Mouse (Mus musculus) mouse embryonic stem cell (cell line): ENCODE results near the gene Acsf3.

Experiments used
- in situ Hi-C, 2 experiments: fragments of 300-500 bp; cut with MboI; formaldehyde crosslinking; loops; 1 replicate in 1 of 2; 3 replicates in 1 of 2; pipeline ENCODE4 v1.14.3; 2019 to 2020; ENCODE audit warnings: low sequenced_read_pairs in 2 of 2, low pct_unique_long_range_greater_than_20kb in 1 of 2, mixed read lengths in 1 of 2; ENCODE audit not compliant: unreplicated experiment in 1 of 2

The Acsf3 gene

DNA sequence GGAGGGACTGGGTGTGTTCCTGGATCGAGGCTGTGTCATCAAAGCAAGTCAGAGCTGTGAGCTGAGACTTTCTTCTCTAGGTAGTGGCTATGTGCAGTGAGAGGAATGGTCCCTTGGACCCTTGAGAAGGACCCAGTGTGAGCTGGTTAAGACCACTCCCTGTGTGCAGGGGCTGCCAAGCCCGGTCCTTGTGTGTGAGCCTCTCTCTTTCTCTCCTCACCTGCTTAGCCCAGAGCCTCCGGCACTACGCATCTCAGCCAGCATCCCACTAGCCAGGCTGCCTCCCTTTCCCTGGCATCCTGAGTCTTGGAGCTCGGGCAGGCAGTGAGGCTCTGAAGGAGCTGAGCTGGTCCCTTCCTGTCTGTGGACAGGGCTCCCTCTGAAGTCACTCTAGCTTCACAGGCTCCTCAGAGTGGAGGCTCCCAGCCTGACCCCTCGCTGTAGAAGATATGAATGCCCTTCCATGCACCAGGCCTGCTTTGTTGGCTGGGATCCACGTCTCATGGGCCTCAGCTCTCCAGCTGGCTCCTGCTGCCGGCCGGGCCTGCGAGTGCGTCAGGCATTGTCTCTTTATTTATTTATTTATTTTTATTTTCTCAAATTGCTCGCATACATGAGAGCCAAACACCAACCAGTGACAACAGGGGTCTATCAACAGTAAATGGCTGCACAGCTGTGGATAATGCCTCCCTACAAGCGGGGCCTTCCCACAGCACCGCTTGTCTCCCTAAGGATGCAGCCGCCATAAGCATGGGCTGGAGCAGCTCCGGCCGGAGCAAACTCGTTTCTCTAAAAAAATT lies 18.3 kb downstream of the Acsf3 start:
- in situ Hi-C loops: no loop called here

DNA sequence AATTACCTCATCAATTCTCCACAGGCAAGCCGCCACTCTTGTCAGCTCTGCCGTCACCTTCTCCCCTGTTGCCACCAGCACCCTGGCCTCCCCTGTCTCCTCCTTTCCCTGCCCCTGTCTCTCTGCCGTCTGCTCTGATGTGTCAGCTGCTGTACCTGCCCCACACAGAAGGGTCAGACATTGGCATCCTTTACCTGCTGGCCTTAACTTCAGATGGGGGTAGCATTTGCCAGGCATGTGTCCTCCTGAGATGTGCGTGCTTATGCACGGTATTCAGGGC lies 18.8 kb downstream of the Acsf3 start:
- in situ Hi-C loops: no loop called here

DNA sequence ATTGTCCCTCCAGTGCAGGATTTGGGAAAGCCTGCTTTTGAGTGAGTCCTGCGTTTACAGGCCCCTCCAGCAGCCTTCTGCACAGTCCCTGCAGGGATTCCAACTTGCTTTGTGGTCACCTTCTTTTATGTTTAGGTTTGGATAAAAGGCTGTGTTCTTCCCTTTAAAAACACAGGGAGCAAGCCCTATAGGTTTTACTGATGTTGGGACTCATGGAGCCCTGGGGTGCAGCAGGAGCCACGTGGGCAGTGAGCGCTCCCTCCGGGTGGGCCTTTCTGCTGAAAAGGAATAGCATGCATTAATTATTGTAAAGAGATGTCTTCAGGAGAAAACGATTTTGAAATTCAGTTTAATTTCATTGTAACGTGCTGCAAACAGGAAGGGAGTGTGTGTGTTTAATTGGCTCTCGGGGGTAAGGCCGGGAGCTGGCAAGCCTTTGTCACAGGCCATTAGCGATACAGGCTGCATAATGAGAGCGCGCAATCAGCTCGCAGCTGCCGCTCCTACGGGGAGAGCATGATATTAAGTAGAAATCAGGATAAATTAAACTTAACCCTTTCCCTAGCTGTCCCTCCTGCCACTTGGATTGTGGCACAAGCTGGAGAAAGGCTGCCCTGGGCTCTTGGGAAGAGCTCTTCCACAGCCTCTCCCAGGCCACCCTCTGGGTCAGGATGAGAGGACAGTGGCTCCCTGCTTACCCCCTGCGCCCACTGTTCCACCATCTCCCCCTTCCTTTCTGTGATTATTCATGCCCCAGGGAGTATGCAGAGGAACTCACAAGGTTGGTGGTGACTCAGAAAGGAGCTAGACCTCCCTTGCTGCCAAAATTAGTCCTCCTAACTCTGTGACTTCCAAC lies 28.8 kb downstream of the Acsf3 start:
- in situ Hi-C loops: no loop called here

DNA sequence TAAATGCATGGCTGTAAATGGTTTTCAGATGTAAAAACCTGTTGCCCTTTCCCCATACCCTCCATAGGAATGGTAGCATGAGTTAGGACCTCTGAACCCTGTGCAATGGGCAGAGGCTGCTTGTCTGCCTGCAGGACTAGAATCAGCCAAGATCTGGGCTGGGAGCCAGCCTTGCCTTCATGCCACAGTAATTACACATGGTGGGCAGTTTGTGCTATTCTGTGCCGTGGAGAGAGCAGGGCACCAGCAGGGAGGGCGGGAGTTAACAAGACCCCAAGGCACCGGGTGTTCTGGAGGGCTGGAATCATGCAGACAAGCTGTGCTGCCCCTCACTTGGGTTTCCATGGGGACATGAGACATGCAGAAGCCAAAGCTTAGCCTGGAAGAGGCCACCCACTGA lies 30.1 kb downstream of the Acsf3 start:
- in situ Hi-C loops: no loop called here

DNA sequence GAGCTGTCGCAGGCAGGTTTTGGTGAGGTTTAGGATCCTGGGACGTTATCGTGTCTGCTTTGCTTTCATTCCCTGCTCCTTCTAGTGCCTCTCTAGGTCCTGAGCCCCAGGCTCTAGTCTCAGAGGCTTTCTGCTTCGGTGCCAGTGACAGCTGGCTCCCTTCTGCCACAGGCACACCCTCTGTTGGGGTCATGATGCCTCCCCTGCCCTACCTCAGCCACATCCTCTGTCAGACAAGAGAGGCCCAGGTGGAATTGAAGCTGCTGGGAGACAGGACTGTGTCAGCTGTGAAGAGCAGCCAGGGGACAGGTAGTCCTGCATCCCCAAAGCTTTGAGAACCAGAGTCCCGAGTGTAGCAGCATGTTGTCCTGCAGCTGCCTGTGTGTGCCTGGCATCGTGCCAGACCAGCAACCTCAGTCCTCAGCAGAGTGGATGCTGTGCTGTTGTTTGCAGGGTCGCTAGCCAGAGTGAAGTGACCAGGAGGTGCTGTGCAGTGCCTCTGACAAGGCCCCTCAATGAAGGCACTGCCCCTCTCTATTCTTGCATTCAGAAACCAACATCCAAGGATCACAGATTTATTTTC lies 31.8 kb downstream of the Acsf3 start:
- in situ Hi-C loops: no loop called here

DNA sequence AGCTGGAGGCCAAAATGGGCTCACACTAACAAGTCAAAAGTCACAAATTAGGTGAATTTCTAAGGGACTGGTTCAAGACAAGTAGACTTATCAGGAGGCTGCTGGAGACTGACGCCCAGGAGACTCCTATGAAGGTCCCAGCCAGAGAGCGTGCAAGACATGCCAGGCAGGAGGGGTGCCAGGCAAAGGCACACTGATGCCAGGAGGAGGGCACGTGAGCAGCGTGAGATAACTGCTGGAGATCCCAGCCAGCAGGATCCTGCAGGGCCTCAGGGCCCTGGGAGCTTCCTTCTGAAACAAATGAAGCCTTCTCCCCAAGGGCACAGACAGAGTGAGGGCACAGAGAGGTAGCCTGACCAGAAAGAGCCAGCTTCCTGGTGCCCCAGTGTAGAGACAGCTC lies 32.6 kb downstream of the Acsf3 start:
- in situ Hi-C loops: no loop called here

DNA sequence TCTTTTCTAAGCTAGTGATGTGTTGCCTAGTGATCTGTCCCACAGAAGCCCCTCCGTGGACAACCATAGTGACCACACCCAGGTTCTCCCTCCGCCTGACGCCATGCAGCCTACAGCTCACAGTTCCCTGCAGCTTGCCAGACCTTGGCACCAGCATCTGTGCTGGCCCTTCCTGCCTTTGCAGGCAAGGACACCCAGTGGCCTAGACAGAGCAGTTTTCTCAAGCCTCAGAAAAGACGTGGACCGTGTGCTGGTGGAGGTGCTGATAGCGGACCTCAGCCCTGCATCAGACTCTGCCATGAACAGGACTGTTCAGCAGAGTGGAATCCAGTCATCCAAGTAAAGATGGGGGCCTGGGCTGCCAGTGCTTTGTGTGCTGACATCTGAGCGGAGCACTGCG lies 35.1 kb downstream of the Acsf3 start:
- in situ Hi-C loops: no loop called here

DNA sequence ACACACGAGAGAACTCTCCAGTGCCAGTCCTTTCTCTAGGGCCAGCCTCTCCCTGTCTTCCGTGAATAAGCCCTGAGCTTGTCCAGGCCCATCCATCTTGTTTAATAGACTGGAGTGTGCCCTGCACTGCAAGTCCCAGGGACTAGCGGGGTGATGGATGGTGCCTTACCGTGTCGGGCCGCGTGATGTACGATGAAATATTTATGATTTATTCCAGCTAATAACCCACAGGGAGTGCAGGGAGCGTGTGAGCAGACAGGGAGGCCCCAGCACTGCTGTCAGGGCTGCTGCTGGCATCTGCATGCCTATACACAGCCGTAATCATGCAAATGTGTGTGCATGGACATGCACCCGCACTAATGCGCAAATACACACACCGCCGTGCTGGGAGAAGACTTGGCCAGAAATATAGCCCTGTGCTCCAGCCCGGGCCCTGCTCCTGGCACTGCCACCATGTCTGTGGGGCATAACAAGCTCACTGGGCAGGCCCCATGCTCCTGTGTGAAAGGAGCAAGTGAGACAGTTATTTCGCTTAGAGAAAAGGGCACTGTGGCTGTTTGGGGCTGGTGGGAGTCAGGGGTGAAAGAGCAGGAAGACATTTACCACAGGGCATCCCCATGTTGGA lies 36.7 kb downstream of the Acsf3 start:
- in situ Hi-C loops: no loop called here

DNA sequence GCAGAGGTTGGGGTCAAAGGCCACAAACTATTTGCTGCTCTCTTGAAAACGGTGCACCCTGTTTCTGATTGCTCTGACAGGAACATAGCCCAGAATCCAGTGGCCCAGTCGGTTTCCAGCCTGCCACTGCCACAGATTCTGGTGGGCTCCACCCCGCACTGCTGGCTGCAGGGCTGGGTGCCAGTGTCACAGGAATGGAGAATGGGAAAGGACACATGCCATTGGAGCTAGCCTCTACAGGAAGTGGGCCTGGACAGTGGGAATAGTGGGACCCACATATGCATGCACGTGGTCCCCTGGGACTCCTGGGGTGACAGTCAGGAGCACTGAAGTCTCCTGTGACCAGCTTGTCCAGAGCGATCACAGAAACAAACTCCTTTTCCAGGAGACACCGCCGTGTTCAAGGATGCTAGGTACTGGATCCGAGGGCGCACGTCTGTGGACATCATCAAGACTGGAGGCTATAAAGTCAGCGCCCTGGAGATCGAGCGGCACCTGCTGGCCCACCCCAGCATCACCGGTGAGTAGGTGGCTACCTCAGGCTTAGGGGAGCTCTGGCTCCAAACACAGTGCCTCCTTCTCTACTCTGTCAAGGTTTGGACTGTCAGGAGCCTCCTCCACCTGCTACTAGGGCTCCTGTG lies 37.4 kb downstream of the Acsf3 start:
- in situ Hi-C loops: no loop called here

DNA sequence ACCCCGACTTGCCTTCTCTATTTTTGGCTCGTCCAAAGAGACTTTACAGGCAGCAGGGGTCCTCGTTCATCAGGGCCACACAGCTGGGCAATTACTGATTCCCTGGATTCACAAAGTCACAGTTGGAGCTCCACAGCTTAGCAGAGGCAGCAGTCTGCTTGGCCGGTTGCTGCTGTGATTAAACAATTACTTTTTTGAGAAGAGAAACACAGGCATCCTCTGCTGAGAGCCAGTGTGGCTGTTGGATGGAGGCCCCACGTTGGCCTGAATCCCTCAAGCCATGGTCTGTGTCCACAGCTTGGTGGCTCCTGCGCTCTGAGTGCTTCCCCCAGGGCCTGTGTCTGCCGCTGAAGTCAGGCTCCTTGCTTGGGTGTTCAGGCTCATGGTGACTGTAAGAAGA lies 39.3 kb downstream of the Acsf3 start:
- in situ Hi-C loops: no loop called here

DNA sequence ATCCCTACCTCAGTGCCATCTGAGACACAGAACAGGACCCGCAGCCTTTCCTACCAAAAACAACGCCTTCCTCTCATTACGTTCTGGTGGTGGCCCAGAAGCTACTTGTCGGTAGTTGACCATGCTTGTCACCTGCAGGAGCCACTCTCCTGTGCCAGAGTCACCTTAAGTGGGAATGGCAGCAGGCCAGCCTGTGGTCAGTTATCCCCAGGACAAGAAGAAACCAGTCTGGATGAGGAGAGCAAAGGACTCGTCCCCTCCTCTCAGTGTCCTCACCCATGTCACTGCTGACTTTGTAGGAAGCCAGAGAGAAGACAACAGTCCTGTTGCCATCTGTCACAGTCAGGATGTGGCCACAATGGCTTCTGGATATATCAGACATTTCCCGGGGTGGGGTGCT lies 41.7 kb downstream of the Acsf3 start:
- in situ Hi-C loops: no loop called here

DNA sequence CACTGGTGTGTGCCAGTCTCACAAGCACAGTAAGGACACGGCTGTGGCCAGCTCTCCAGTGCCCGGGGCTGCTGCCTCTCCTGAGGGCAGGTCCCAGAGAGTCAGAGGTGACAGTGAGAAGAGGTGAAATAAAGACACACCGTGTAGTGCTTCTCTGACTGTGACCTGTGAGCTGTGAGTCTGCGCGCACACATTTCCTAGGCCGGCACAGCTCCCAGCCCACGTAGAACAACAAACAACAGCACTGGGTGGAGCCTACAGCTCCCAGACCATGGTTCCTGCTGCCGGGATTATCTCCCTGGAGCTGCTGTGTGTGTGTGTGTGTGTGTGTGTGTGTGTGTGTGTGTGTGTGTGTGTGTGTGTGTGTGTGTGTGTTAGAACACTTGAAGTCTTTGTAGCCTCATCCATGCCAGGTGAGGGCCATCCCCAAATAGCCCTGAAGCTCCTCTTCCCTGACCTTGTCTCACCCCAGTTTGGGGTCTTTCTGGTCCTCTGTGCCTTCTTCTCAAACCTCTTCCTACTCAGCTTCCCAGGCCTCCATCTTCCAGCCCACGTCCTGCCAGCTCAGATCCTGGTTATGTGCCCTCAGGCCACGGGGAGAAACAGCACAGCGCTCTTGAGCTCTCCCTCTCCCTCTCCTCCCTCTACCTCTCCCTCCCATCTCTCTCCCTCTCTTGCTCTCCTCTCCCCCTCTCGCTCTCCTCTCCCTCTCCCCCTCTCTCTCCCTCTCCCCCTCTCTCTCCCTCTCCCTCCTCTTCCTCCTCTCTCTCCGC lies 42.6 kb downstream of the Acsf3 start:
- in situ Hi-C loops: no loop called here

DNA sequence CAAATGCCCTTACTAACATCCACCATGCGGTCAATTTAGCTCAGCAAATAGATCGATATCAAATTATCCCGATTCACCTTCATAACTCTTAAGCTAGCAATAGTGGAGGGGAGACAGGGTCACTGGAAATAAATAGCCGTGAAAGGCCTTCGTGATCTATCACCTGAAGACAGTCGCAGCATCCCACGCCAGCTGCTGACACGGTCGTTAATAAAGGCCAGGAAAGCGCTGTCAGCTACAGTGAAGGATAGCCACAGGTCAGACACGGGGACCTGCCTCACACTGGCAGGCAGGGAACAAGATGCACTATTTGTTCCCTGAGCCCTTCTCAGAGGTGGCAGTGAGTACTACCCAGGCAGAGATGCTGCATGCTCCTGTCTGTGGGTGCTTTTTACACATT lies 44.5 kb downstream of the Acsf3 start:
- in situ Hi-C loops: no loop called here

DNA sequence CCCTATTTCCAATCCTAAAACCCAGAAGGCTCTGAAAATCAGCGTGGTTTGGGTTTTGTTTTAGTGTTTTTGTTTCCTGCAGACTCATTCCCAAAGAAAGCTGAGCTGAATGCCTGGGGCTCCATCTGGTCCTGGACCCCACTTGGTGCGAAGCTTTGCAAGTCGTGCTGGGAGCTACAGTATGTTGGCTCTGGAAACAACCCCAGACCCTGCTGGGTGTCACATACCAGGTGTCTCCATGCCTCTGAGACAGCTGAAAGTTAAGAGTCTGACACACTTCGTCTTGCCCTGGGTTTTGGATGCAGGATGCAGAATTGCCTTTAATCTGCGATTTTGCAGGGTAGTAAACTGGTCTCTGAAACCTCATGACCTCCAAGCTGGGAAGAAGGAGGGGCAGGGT lies 49.3 kb downstream of the Acsf3 start:
- in situ Hi-C loops: no loop called here

DNA sequence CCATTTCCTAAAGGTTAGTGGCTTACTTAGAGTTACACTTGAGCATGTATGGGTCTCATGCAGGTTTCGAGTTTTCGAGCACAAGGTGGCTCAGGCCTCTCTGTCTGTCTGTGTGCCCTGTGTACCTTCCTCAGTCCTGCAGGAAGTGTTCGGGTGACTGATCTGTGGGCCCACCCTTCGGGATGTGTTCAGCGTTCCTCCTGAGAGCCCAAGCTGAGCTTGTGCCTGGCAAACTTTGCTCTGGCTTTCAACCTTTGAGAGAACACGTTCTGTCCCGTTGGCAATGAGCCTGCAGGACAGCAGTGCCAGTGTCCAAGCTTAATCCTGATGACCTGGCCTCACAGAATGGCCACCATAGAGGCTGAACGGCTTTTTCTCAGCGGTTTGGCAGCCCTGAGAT lies 49.7 kb downstream of the Acsf3 start:
- in situ Hi-C loops: loop anchor here in 1 of 2 experiments (5.0 kb wide), 1 partner anchor 208 kb away; no protein-coding TSS in a partner anchor

DNA sequence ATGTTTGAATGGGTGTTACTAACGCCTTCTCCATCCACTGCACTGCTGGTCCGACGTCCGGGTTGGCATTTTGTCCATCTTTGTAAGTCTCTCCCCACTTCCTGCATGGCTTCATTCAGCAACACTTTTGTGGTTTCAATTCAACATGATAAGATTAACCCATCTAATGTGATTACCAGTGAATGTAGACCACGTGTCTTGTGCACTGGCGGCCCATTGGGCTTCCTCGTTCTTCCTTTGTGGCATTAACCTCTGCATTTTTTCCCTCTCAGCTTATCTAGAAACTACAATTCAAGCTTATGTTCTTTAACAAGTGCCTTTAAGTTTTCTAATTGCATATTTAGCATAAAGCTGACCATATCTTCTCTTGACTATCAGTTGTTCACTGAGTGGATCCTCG lies 50.1 kb downstream of the Acsf3 start:
- in situ Hi-C loops: loop anchor here in 1 of 2 experiments (5.0 kb wide), 1 partner anchor 208 kb away; no protein-coding TSS in a partner anchor

DNA sequence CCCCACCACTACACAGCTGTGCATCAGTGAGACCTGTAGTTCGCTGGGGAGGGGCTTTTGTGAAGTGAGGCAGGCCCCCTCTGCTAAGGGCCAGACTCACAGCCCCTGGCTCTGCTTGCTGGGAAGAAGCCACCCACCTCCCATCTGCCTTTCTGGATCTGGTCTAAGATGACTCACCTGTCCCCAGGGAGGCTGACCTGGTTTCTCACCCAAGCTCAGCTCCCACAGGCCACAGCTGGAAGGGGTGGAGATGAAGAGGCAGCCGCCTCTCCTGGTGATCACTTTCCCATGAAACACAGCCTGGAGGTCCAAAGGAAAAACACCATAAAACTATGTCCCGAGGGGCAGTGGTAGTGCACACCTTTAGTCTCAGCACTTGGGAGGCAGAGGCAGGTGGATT lies 54.1 kb downstream of the Acsf3 start:
- in situ Hi-C loops: loop anchor here in 1 of 2 experiments (5.0 kb wide), 1 partner anchor 212 kb away; no protein-coding TSS in a partner anchor
